Mouse (Mus musculus): Measurements from ENCODE around the gene Apip.

Gene Apip

DNA sequence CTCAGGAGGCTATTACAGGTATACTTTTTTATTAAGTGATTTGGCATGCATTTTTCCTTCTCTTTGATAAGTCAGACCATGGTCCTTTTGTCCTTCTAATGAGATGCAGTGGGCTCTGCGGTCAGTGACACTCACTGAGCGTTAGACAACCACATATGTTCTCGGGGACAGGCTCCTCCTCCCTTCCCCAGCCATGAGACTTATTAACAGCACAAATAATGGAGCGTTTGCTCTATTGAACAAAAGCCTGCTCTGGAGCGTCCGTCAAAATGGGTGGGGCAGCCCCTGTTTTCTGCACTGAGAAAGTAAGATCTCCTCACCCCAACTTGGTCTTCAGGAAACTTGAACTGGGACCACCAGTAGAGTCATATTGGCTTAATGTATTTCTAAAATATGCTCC is 16.0 kb downstream of the Apip start:
- in situ Hi-C loops (cut with MboI, MseI) = loop anchor here (5.0 to 25.0 kb wide), 3 partner anchors 248 to 412 kb away; no protein-coding TSS in a partner anchor

DNA sequence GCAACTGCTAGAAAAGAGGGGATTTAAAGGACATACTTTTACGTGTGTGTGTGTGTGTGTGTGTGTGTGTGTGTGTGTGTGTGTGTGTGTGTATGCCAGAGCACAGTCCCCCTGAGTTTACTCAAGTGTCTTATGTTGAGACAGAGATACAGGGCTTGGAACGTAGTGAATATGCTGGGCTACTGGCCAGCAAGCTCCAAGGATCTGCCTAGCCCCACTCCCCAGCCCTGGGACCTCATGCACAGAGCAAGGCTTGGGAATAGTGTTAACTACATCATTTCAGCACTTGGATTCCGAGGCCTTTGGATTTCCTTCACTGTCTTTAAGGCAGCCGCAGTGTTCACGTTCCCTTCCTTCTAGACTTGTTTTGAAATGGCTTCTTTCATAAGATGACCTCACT is 29.1 kb downstream of the Apip start:
- in situ Hi-C loops (cut with MboI, MseI) = no loop called here

DNA sequence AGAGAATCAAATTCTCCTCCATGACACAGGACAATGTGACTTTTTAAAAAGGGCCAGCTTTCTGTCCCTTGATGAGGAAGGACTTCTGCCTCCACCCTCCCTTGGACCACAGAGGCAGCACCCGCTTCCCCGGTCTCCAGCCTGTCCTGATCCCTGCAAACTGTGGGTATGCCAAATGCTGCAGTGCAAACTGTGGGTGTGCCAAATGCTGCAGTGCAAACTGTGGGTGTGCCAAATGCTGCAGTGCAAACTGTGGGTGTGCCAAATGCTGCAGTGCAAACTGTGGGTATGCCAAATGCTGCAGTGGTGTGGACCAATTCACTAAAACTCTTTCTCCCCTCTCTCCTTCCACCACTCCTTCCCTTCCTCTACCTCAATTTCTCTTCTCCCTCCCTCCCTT is 32.7 kb downstream of the Apip start:
- in situ Hi-C loops (cut with MboI, MseI) = loop anchor here (5.0 kb wide), 1 partner anchor 826 kb away; no protein-coding TSS in a partner anchor

DNA sequence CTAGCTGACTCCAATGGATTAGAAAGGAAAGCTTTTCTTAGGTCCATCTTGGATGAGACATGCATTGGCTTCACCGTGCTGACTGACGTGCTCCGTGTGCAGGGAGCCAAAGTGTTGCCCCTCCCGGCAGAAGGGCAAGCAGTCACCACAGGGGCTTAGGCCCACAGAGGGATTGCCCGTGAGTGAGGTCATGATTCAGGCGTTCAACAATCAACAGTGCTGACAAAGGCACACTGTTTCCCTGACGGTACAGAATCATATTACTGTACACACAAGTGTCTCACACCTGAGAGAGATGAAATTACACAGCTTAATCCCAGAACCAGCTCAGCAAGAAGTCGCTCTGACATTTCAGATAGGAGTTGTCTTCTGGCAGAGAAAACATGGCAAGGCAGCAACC is 38.2 kb downstream of the Apip start:
- in situ Hi-C loops (cut with MboI, MseI) = no loop called here

DNA sequence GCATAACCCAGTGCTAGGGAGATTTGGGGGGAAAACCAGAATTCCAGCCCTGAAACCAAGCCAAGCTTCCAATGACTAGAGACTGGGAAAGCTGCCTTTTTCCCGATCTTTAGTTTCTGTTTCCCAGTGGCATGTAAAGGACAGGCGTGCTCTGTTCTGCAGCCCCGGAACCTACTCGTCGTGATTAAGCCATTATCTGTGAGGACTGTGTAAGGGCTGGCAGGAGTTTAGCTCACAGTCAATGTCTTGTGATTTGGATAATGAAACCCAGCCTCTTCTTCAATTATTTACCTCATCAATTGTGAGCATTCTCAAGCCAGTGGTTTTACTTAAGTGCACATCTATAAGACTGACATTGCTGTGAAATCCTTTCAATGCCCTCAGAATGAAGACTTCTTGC is 43.7 kb downstream of the Apip start:
- in situ Hi-C loops (cut with MboI, MseI) = no loop called here

DNA sequence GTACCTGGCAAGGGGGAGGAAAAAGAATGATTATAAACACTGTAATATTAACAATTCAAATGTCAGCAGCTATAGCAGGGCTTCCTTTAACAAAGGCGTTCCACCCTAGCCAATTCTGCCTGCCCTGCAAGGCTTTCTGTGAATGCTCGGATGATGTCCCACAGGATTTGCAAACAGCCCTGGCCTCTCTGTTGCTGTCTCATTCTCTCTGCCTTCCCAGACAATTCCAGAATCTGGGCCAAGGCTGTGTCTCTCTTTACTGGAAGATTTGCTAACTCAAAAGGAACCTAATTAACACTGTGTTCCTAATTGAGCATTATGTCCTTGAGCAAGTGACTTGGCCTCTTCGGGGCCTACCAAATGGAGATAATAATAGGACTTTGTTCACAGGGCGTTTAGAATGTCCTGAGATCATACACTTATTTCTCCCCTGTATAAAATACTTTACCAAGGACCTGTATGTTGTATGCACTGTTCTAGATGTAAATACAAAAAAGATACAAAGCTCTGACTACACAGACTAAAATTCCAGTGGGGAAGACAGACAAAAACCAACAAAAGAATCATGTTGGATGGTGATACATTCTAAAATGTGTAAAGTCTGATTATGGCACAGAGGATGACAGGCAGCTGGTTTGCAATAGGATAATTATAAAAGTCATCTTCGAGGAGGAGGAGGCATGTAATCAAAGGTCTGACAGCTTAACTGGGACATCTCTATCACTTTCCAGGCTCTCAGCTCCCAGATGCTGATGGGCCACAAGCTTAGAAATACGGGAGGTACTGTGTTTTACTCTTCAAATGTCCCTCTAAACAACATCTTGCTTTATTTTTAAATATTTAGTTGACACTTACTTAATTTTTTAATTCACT is 45.1 kb downstream of the Apip start:
- in situ Hi-C loops (cut with MboI, MseI) = no loop called here

DNA sequence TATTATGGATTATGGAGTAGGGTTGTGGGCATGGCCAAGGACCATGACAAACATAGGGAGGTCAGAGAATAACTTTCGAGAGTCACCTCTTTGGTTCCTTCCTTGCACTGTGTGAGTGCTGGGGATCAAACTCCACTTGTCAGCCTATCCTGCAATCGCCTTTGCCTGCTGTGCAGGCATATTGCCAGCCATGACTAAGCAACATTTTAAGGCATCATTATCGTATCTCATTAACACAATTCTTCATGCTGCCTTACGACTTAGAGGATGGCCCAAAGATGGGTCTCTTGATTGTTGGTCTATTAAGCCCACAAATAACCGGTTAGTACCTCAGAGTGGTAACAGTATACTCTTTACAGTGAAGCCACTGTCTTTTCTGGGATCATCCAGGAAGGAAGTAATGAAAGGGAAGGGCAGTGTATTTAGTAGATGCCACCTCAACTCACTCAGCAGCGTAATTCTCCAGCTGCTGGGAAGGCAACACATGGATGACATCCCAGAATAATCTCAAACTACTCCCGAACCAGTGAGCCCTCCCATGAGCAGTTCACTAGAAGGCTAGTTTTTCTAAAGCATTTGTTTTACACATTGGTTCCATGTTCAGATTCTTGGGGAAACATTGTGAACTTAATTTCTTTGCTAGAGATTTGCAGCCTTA is 45.9 kb downstream of the Apip start:
- in situ Hi-C loops (cut with MboI, MseI) = no loop called here

DNA sequence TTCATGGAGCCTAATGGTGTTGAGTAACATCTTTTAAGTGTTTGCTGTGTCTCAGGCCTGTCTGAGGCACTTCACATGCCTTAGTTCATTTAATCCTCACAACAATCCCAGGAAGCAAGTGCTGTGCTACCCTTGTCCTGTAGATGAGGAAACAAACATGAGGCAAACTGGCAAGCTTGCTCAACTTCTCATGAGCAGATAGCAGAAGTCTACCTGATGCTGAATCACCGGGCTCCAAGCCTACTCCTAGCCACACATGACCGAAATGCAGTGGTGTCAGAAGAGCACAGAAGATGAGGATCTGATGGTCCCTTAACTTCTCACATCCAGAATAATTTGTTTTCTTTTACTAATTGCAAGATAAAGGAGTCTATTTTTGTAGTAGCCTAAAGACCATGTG is 56.2 kb downstream of the Apip start:
- in situ Hi-C loops (cut with MboI, MseI) = no loop called here

DNA sequence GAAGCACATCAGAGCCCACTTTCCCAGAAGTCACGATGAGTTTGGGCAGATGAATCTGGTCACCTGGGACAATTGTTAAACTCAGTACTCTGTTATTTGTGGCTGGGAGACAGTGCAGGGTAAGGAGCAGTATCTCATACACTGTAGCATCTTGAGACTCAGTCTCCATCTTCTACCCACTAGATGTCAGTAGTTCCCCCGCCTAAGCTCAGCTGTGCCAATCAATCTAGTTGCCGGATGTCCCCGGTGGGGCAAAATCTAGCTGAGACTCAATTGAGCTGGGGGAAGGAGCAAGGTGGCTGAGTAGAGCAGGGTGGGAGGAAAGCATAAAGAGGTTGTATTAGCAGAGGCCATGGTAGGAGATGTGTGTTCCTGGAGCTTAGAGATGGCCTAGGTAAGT is 57.7 kb downstream of the Apip start:
- in situ Hi-C loops (cut with MboI, MseI) = no loop called here

DNA sequence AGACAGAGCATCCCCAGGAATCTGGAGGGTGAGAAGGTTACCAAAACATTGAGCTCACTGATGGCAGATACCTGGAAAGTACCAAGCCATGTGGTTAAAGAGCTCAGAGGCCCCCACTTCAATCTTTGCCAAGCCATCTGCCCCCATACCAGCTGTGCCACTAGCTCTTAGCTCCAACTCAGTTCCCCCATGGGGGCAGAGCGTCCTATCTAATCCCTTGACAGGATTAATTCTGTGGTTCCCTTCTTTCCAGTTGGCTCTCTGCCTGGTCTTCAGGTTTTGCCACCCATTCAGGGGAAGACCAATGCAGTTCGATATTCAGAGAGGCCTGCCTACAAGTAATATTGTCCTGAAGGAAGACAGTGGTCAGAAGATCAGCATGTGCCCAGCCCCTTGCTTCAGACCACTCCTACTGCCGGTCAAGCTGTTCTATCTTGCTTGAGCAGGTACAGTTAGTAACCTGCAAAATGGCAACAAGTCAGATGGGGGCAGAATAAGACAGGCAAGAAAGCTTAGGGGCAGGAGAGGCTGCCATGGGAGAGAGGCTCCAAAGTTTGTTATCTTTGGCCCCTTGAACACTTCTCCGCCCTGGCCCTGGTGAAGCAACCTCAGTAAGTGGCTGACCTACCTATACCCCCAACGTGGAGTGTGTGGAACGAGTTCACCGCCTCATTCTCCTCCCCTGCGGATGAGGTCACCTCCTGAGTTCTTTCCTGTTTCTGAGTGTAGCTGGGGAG is 65.2 kb downstream of the Apip start:
- in situ Hi-C loops (cut with MboI, MseI) = loop anchor here (5.0 kb wide), 1 partner anchor 104 kb away; no protein-coding TSS in a partner anchor

Data from regulatory T cell (primary cell).